Mouse (Mus musculus) CD8-positive naive resting alpha-beta T cell, adult 57 days (primary cell): Measurements from ENCODE around the gene Nmnat3. TPM values are rescaled to one million over a fixed set of nuclear protein-coding genes. Genes with fewer than 3 reads are reported as not detected.

ENCODE experiments used
- total RNA-seq: library from RNA; stranded (reverse); gene quantifications from one replicate; pipeline ENCODE4 v1.2.4, GENCODE M21; 2023

Gene Nmnat3
- total RNA-seq: 8.0 TPM

DNA sequence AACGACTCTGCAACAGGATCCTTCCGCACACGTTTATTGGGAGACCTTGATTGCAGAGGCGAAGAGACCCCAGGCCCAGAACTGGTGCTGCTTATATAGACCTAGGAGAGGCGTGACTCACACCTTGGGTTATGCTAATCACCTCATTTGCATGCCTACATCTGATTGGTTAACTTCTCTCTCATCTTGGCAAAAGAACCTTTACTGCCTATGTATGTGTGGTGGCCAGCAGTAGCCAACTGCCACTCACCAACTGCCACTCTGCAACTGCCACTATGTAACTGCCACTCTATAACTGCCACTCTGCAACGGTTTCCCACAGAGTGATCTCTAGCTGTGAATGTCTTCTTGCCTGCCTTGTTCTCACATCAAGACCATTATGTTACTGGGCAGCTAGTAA is at the start of gene Nmnat3:
Gene Nmnat3, plus strand, starts transcription at position 301 of the 400 bp plus-strand sequence.

DNA sequence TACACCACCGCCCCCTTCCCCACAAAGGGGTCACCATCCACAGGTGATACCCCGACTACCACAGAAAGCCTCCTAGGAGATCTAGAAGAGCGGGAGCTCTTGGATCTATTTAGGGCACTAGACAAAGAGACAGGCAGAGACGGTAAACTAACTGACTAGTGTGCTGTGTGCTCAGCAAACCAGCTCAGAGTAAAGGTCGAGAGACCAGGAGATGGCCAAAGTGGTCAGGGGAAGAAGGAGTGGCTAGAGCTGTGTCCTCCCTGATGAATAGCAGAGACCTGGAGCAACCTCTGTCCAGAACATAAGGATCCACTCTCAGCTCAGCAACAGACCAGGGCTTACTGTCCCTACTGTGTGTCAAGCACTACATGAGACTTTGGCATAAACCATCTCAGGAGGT is 135.4 kb downstream of the Nmnat3 start, which contains the start of gene Rbp1:
Gene Rbp1, plus strand, starts transcription at position 306 of the 400 bp plus-strand sequence.

Other genes starting within 250 kb of the Nmnat3 start
- gene Rbp1, start 135.5 kb downstream of the Nmnat3 start, total RNA-seq: 0.61 TPM
- gene Rbp2, start 198.7 kb downstream of the Nmnat3 start, total RNA-seq: not detected